Mouse (Mus musculus) MEL (cell line): ENCODE results near the gene Dhrs9. TPM values are rescaled to one million over a fixed set of nuclear protein-coding genes. Genes with fewer than 3 reads are reported as not detected.

Experiments
- DNase-seq: peaks from one replicate; pipeline ENCODE4 v3.0.0; 2011; ENCODE audit warnings: low read depth, low spot score
- H3K27ac ChIP-seq: 2 replicates; pipeline ENCODE4 v1.5.1; 2012; ENCODE audit warnings: low read depth, mild to moderate bottlenecking, control low read depth, low read length, moderate library complexity; ENCODE audit not compliant: control insufficient read depth
- H3K27me3 ChIP-seq, 2 experiments: fragments of 150-350 bp in 1 of 2; sonication (generic) in 1 of 2; 2 replicates each; pipeline ENCODE4 v1.6.1; 2012; ENCODE audit warnings: low read length in 2 of 2, mild to moderate bottlenecking in 2 of 2, improper control_type of control experiment in 1 of 2, moderate library complexity in 1 of 2; ENCODE audit not compliant: insufficient read depth in 2 of 2, control insufficient read depth in 1 of 2
- H3K36me3 ChIP-seq, 2 experiments: 2 replicates each; pipeline ENCODE4 v1.6.1; 2012 to 2014; ENCODE audit warnings: low read length in 2 of 2, improper control_type of control experiment in 1 of 2, inconsistent platforms in 1 of 2, mild to moderate bottlenecking in 1 of 2; ENCODE audit not compliant: insufficient read depth in 2 of 2, control insufficient read depth in 1 of 2
- H3K4me1 ChIP-seq, 2 experiments: fragments of 150-350 bp in 1 of 2; sonication (generic) in 1 of 2; 2 replicates each; pipeline ENCODE4 v1.6.1; 2012; ENCODE audit warnings: low read length in 2 of 2, improper control_type of control experiment in 1 of 2, mild to moderate bottlenecking in 1 of 2; ENCODE audit not compliant: insufficient read depth in 2 of 2, control insufficient read depth in 1 of 2
- H3K4me3 ChIP-seq, 2 experiments: fragments of 150-350 bp in 1 of 2; sonication (generic) in 1 of 2; 2 replicates each; pipeline ENCODE4 v1.5.1; 2012; ENCODE audit warnings: low read depth in 2 of 2, low read length in 2 of 2, mild to moderate bottlenecking in 2 of 2, moderate library complexity in 2 of 2, control low read depth in 1 of 2, improper control_type of control experiment in 1 of 2; ENCODE audit not compliant: control insufficient read depth in 1 of 2, insufficient read depth in 1 of 2
- H3K79me2 ChIP-seq: 2 replicates; pipeline ENCODE4 v1.6.1; 2012; ENCODE audit warnings: mild to moderate bottlenecking, low read length, moderate library complexity; ENCODE audit not compliant: control insufficient read depth, poor library complexity, insufficient read depth
- H3K9ac ChIP-seq: 2 replicates; pipeline ENCODE4 v1.6.1; 2012; ENCODE audit warnings: low read depth, mild to moderate bottlenecking, control low read depth, low read length, moderate library complexity; ENCODE audit not compliant: control insufficient read depth, poor library complexity, severe bottlenecking
- H3K9me3 ChIP-seq: fragments of 150-350 bp; sonication (generic); replicated peaks from 2 replicates; pipeline ENCODE4 v1.6.1; 2012; ENCODE audit warnings: mild to moderate bottlenecking, low read length, improper control_type of control experiment, moderate library complexity; ENCODE audit not compliant: insufficient read depth
- BHLHE40 ChIP-seq: IDR thresholded peaks from 2 replicates; pipeline ENCODE4 v1.6.1; 2012; ENCODE audit warnings: low read depth, mild to moderate bottlenecking, inconsistent platforms, low read length, improper control_type of control experiment, borderline replicate concordance
- CHD1 ChIP-seq: IDR thresholded peaks from 2 replicates; pipeline ENCODE4 v1.6.1; 2012; ENCODE audit warnings: low read depth, mild to moderate bottlenecking, inconsistent platforms, low read length, improper control_type of control experiment
- CHD2 ChIP-seq: IDR thresholded peaks from 2 replicates; pipeline ENCODE4 v1.6.1; 2011; ENCODE audit warnings: low read length, improper control_type of control experiment
- CTCF ChIP-seq, 3 experiments: IDR thresholded peaks in 2 of 3; conservative IDR thresholded peaks in 1 of 3; 2 replicates each; pipeline ENCODE4 v1.5.1; 2011 to 2012; ENCODE audit warnings: low read length in 3 of 3, low read depth in 2 of 3, mild to moderate bottlenecking in 2 of 3, improper control_type of control experiment in 1 of 3, inconsistent platforms in 1 of 3, mixed read lengths in 1 of 3, moderate library complexity in 1 of 3; ENCODE audit not compliant: control insufficient read depth in 1 of 3, insufficient read depth in 1 of 3, poor library complexity in 1 of 3, severe bottlenecking in 1 of 3
- EP300 ChIP-seq, 2 experiments: IDR thresholded peaks; 2 replicates each; pipeline ENCODE4 v1.6.1; 2011; ENCODE audit warnings: improper control_type of control experiment in 2 of 2, low read length in 2 of 2, low read depth in 1 of 2, mild to moderate bottlenecking in 1 of 2
- ETS1 ChIP-seq: IDR thresholded peaks from 2 replicates; pipeline ENCODE4 v1.6.1; 2012; ENCODE audit warnings: low read depth, mild to moderate bottlenecking, inconsistent platforms, low read length, improper control_type of control experiment, moderate library complexity
- GABPA ChIP-seq: IDR thresholded peaks from 2 replicates; pipeline ENCODE4 v1.6.1; 2012; ENCODE audit warnings: low read depth, mild to moderate bottlenecking, inconsistent platforms, low read length, improper control_type of control experiment, moderate library complexity
- HCFC1 ChIP-seq: IDR thresholded peaks from 2 replicates; pipeline ENCODE4 v1.6.1; 2012; ENCODE audit warnings: low read depth, mild to moderate bottlenecking, inconsistent platforms, low read length, improper control_type of control experiment, moderate library complexity
- JUND ChIP-seq: IDR thresholded peaks from 2 replicates; pipeline ENCODE4 v1.6.1; 2011; ENCODE audit warnings: low read depth, mild to moderate bottlenecking, improper control_type of control experiment, low read length
- KAT2A ChIP-seq: conservative IDR thresholded peaks from 2 replicates; pipeline ENCODE4 v1.6.1; 2012; ENCODE audit warnings: low read depth, low read length, improper control_type of control experiment, inconsistent platforms
- MAFK ChIP-seq: IDR thresholded peaks from 2 replicates; pipeline ENCODE4 v1.6.1; 2011; ENCODE audit warnings: low read depth, mild to moderate bottlenecking, low read length, improper control_type of control experiment, borderline replicate concordance
- MEF2A ChIP-seq: IDR thresholded peaks from 2 replicates; pipeline ENCODE4 v1.6.1; 2014; ENCODE audit warnings: low read depth, mild to moderate bottlenecking, inconsistent platforms, low read length, improper control_type of control experiment; ENCODE audit not compliant: poor library complexity, insufficient replicate concordance, severe bottlenecking; ENCODE audit errors: extremely low read depth
- NELFE ChIP-seq: IDR thresholded peaks from 2 replicates; pipeline ENCODE4 v1.6.1; 2011; ENCODE audit warnings: low read depth, low read length, improper control_type of control experiment
- POLR2AphosphoS2 ChIP-seq: IDR thresholded peaks from 2 replicates; pipeline ENCODE4 v1.6.1; 2011; ENCODE audit warnings: low read length, improper control_type of control experiment
- POLR2AphosphoS5 ChIP-seq: IDR thresholded peaks from 2 replicates; pipeline ENCODE4 v1.6.1; 2012; ENCODE audit warnings: low read depth, borderline replicate concordance, mild to moderate bottlenecking, inconsistent platforms, low read length, moderate library complexity, mixed read lengths
- RAD21 ChIP-seq: IDR thresholded peaks from 2 replicates; pipeline ENCODE4 v1.6.1; 2011; ENCODE audit warnings: mild to moderate bottlenecking, low read depth, low read length, improper control_type of control experiment
- RCOR1 ChIP-seq: IDR thresholded peaks from 2 replicates; pipeline ENCODE4 v1.6.1; 2012; ENCODE audit warnings: low read depth, mild to moderate bottlenecking, inconsistent platforms, low read length, improper control_type of control experiment
- SIN3A ChIP-seq: IDR thresholded peaks from 2 replicates; pipeline ENCODE4 v1.6.1; 2012; ENCODE audit warnings: low read length, improper control_type of control experiment, inconsistent platforms
- SMC3 ChIP-seq: IDR thresholded peaks from 2 replicates; pipeline ENCODE4 v1.6.1; 2011; ENCODE audit warnings: low read depth, low read length, improper control_type of control experiment
- TAL1 ChIP-seq: IDR thresholded peaks from 2 replicates; pipeline ENCODE4 v1.6.1; 2012; ENCODE audit warnings: mild to moderate bottlenecking, inconsistent platforms, low read length, moderate library complexity, mixed read lengths
- UBTF ChIP-seq: IDR thresholded peaks from 2 replicates; pipeline ENCODE4 v1.6.1; 2012; ENCODE audit warnings: low read depth, mild to moderate bottlenecking, inconsistent platforms, low read length, improper control_type of control experiment, moderate library complexity, borderline replicate concordance; ENCODE audit not compliant: insufficient read depth
- USF1 ChIP-seq: IDR thresholded peaks from 2 replicates; pipeline ENCODE4 v1.6.1; 2014; ENCODE audit warnings: low read depth, mild to moderate bottlenecking, inconsistent platforms, low read length, improper control_type of control experiment, moderate library complexity
- USF2 ChIP-seq, 2 experiments: IDR thresholded peaks; 2 replicates each; pipeline ENCODE4 v1.6.1; 2011 to 2012; ENCODE audit warnings: improper control_type of control experiment in 2 of 2, low read length in 2 of 2, borderline replicate concordance in 1 of 2, inconsistent platforms in 1 of 2, low read depth in 1 of 2, mild to moderate bottlenecking in 1 of 2; ENCODE audit not compliant: insufficient read depth in 1 of 2
- ZKSCAN1 ChIP-seq: IDR thresholded peaks from 2 replicates; pipeline ENCODE4 v1.6.1; 2012; ENCODE audit warnings: low read depth, mild to moderate bottlenecking, inconsistent platforms, low read length, improper control_type of control experiment, moderate library complexity
- ZNF384 ChIP-seq: IDR thresholded peaks from 2 replicates; pipeline ENCODE4 v1.6.1; 2012; ENCODE audit warnings: low read depth, mild to moderate bottlenecking, inconsistent platforms, low read length, improper control_type of control experiment
- polyA plus RNA-seq, 2 experiments: library from polyadenylated mRNA; stranded (reverse) in 1 of 2; unstranded in 1 of 2; fragments of >175 nt in 1 of 2; fragments of >200 nt in 1 of 2; gene quantifications; 2 replicates each; pipeline versions ENCODE4 v1.2.1 to v1.2.4; 2012; ENCODE audit warnings: low replicate concordance in 2 of 2, low read depth in 1 of 2; ENCODE audit not compliant: insufficient read length in 2 of 2, insufficient read depth in 1 of 2, missing spikeins in 1 of 2
- total RNA-seq: library from RNA; depleted of rRNA; stranded (reverse); fragments of 300-350 nt; gene quantifications from 2 replicates; pipeline ENCODE4 v1.2.3, GENCODE M21; 2012

Gene Dhrs9
- total and polyA plus RNA-seq, 3 experiments, result not detected

DNA sequence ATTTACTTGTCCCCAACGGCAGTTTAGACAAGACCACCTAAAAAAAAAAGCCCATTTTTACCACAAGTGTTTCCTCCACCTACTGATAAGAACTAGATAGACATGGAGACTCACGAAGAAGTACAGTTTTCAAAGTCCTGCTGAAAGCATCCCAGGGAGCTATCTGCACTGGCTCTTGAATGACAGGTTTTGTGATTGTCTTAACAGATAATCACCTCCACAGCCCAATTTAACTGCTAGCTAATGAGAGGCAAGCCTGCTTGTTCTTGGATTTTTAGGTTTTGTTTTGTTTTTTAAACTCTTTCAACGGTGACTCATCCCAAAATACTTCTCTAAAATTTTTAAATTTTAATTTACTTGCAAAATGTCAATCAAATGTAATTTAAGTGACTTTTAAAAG is 61.4 kb downstream of the Dhrs9 start:
- DNase-seq, result no peak
- H3K36me3 ChIP-seq, result no peaks in the 10 kb centered on the region
- H3K27me3 ChIP-seq, result no peaks in the 10 kb centered on the region
- H3K79me2 ChIP-seq, result no peaks in the 10 kb centered on the region
- no peak overlapping the region for H3K9ac ChIP-seq
- TF ChIP-seq USF2 (IDR thresholded peaks at IDR 0.05; ENCODE audit: borderline replicate concordance in 1 of 2, insufficient read depth in 1 of 2, low read depth in 1 of 2, low read length in 2 of 2), result no peak
- no peak for TF ChIP-seq POLR2AphosphoS5
- no peaks in the 10 kb centered on the region for H3K9me3 ChIP-seq
- no peaks in the 10 kb centered on the region for H3K4me1 ChIP-seq
- H3K4me3 ChIP-seq, result no peak overlapping the region
- no peak overlapping the region for H3K27ac ChIP-seq

DNA sequence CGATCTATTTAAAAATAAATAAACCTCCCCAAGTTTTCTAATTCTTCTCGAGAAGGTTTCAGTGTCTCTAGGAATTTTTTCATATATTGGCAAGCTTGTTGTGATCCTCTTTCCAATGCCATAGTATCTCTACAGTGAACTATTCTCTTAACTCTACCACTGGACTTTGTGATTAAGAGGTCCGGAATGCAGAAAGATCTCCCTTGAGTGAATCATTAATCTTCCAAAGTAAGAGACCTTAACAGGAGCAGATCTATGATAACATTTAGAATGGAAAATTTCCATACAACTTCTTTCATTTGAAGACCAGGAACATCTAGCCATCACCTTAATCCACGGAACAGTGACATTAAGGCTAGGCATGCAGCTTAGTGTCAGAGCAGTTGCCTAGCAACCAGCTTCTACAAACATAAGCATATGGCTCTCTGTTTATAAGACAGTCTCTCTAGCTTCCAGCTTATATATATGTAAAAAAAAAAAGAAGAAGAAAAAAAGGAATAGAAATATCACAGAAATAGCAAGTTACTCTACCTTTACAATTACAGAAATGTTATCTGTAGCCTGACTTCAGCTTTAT is 65.7 kb downstream of the Dhrs9 start:
- Histone ChIP-seq H3K27me3 (no peaks in the 10 kb centered on the region), H3K79me2 (no peaks in the 10 kb centered on the region), H3K36me3 (no peaks in the 10 kb centered on the region), H3K9me3 (no peaks in the 10 kb centered on the region), H3K27ac (no peak overlapping the region)
- TF ChIP-seq TAL1, result no peak
- no peak for TF ChIP-seq USF1
- TF ChIP-seq POLR2AphosphoS2, result no peak
- TF ChIP-seq RAD21, result no peak
- no peak for TF ChIP-seq HCFC1
- TF ChIP-seq NELFE, result no peak
- TF ChIP-seq MEF2A, result no peak
- TF ChIP-seq UBTF, result no peak
- no peak for TF ChIP-seq GABPA
- TF ChIP-seq ETS1, result no peak
- no peak for TF ChIP-seq CHD2
- no peak for TF ChIP-seq ZKSCAN1
- TF ChIP-seq, all 39 proteins: peak for 0
- no peak for DNase-seq
- Histone ChIP-seq H3K4me1 (no peaks in the 10 kb centered on the region), H3K4me3 (no peak overlapping the region), H3K9ac (no peak overlapping the region)

GRCm38 (mm10) chr2:69448581-69448980 is 68.3 kb downstream of the Dhrs9 start:
- no peak overlapping the region for H3K4me3 ChIP-seq
- no peaks in the 10 kb centered on the region for H3K27me3 ChIP-seq
- H3K79me2 ChIP-seq, result no peaks in the 10 kb centered on the region
- H3K9me3 ChIP-seq, result no peaks in the 10 kb centered on the region
- H3K4me1 ChIP-seq, result no peaks in the 10 kb centered on the region
- no peaks in the 10 kb centered on the region for H3K36me3 ChIP-seq
- no peak overlapping the region for H3K27ac ChIP-seq
- no peak for DNase-seq
- no peak overlapping the region for H3K9ac ChIP-seq
- TF ChIP-seq ZNF384 (no peak), KAT2A (no peak), CHD1 (no peak), SIN3A (no peak), TAL1 (no peak), MAFK (no peak), SMC3 (no peak), CTCF (IDR thresholded peaks at IDR 0.05 in 2 of 3, conservative IDR thresholded peaks at IDR 0.05 in 1 of 3; ENCODE audit: control insufficient read depth in 1 of 3, insufficient read depth in 1 of 3, low read depth in 2 of 3, low read length in 3 of 3, poor library complexity in 1 of 3, severe bottlenecking in 1 of 3) (no peak), POLR2AphosphoS5 (no peak), POLR2AphosphoS2 (no peak), GABPA (no peak), EP300 (IDR thresholded peaks at IDR 0.05; ENCODE audit: low read depth in 1 of 2, low read length in 2 of 2) (no peak), JUND (no peak), CHD2 (no peak), BHLHE40 (no peak), RCOR1 (no peak), NELFE (no peak)
- TF ChIP-seq, all 39 proteins: peak for 0
